Mouse (Mus musculus) adrenal gland, adult 18-20 months (tissue): ENCODE results near the gene Aipl1. TPM values are rescaled to one million over a fixed set of nuclear protein-coding genes. Genes with fewer than 3 reads are reported as not detected.

Experiments
- DNase-seq, 2 experiments: peaks; one replicate each; pipeline ENCODE4 v3.0.0; 2021 to 2022; ENCODE audit warnings: low spot score in 2 of 2
- long read RNA-seq, 2 experiments: library from polyadenylated mRNA; stranded (forward); transcript quantifications; one replicate each; pipeline ENCODE4 v2.0.0; 2021
- total RNA-seq, 2 experiments: library from RNA; stranded (reverse); gene quantifications; 1 replicate in 1 of 2; 2 replicates in 1 of 2; pipeline ENCODE4 v1.2.3; 2021

Aipl1 gene
- not detected for total RNA-seq
- long read RNA-seq, experiment 1 = 0 reads
- long read RNA-seq, experiment 2 = 0 reads

- DNase-seq = no peak
These were observed at the start of gene Aipl1 for GRCm38 (mm10) chr11:72037409-72037808. Gene Aipl1 (minus strand): TSS chr11:72037509.

- no peak for DNase-seq
These were observed 49.1 kb upstream of the Aipl1 start for GRCm38 (mm10) chr11:72086251-72087046.

DNA sequence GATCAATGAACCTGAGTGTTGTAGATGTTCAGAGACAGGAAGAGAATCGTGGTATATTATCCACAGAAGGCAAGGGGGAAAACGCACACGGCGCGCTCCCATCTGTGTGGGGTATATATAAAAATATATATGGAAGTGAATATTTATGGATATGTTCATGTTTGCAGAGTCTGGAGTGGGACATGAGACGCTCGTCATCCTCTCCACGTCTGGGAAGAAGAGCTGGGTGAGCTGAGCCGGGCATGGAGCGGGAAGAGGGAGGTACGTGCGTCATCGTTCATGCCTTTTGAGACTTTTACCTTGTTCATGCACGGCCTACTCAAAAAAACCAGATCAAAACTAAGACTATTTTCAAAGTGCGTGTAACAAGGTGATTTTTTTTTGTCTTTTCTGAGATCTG is 47.0 kb upstream of the Aipl1 start:
- no peak for DNase-seq

GRCm38 (mm10) chr11:72082601-72083000 is 45.3 kb upstream of the Aipl1 start:
- DNase-seq = no peak

DNA sequence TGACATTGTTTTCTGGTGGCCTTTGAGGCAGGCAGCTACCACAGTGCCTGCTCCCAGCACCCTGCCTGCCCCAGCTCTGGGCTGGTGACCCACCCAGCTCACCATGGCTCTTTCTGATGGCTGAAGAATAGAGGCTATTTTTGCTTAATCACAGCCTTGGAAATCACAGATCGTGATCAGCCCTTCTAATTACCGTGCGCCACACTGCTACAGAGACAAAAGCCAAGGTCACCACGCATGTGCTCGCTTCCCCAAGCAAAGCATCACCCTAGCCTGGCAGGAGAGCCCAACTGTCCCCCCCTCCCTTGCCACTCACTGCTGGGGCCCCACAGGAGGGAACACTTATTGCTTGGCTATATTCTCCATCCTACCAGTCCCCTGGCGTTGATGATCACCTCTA is 43.2 kb upstream of the Aipl1 start:
- DNase-seq = no peak

DNA sequence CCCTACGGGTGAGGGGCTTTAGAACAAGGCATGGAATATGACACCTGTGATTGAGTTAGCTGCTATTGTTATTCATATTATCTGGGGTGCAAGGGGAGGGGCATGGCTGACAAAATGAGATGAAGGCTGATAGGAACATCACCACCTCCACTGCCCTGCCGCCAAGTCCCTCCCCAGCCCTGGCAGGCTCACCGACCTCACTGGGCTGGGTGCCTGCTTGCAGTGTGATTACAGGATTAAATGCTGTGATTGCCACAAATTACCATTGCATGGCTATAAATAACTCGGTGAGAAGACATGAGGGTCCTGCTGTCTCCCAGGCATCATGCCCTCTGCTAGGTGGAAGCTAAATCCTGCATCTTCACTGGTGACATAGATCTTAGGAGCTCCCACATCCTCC is 41.3 kb upstream of the Aipl1 start:
- no peak for DNase-seq

DNA sequence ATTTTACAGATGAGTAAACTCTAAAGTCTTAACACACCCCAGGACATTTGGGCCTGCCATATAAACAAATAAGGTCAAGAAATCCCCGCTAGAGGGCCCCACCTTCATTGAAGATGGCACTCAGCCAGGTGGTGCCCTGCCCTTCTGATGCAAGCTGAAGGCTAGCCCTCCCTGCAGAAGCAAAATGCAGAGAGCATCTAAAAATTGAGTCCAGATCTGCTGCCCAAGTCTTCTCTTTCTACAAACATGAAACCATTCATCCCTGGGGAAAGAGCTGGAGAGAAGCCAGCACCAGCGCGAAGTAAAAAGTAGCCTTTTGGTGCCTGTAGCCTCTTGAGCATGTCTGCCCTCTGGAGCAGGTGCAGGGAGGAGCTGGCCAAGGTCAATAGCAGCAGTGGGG is 40.7 kb upstream of the Aipl1 start:
- DNase-seq = no peak

DNA sequence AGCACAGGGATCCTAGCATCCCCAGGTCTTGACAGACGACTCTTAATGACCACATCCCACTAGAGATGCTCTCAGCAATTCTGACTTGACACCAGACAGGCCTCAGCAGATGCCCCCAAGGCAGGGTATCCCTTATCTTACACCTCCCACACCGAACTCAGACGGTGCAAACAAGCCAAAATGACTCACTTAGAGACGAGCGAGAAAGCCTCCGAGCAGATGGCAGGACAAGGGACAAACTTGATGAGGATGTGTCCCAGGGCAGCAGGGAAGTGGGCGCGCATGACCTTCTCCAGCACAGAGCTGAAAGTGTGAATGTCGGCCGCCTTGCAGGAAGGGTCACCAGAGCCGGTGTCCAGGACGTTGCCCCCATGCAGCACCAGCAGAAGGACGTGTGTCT is 36.9 kb upstream of the Aipl1 start:
- no peak for DNase-seq

- no peak for DNase-seq
These were observed 35.1 kb upstream of the Aipl1 start for GRCm38 (mm10) chr11:72072331-72072905.

DNA sequence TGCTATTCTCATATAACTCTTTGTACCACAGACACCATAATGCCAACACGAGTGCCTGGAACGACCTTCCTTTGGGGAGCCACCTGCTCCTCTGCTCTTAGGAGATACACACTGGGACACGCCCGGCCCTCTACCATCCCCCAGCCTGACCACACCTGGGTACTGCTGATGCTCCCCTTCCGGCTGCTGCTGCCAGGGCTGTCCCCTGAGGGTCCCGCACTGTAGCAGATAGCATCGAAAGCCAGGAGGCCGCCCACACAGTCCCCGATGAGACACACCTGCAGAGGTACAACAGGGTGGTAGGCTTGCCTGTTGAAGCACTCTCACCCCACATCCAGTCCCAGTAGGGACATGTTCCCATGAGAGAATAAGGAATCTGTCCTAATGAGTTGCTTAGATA is 33.4 kb upstream of the Aipl1 start:
- DNase-seq = no peak

GRCm38 (mm10) chr11:72068026-72068425 is 30.7 kb upstream of the Aipl1 start:
- no peak for DNase-seq

- DNase-seq = no peak
These were observed 30.0 kb upstream of the Aipl1 start for GRCm38 (mm10) chr11:72067326-72067725.

DNA sequence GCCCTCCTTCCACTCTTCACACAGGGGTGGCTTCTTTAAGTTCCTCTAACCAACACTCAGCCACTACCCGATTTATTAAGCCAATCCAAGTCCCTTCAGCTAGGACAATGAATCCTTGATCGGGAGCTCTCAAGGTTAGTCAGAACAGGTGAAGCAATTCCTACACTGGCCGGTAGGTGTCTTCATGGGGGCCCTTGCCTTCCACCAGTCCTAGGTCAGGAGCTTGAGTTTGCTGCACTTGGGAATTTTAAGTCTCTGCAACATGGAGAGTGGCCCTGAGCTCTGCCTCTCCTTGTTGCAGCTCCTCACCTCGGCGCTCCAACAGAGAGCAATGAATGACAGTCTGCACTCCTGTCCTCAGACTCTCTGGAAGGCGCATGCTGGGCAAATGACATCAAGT is 29.0 kb upstream of the Aipl1 start:
- DNase-seq = no peak

GRCm38 (mm10) chr11:72065103-72065502 is 27.8 kb upstream of the Aipl1 start:
- DNase-seq = peak; percentile 47 to 69

- no peak for DNase-seq
These were observed 27.1 kb upstream of the Aipl1 start for GRCm38 (mm10) chr11:72064414-72064813.

DNA sequence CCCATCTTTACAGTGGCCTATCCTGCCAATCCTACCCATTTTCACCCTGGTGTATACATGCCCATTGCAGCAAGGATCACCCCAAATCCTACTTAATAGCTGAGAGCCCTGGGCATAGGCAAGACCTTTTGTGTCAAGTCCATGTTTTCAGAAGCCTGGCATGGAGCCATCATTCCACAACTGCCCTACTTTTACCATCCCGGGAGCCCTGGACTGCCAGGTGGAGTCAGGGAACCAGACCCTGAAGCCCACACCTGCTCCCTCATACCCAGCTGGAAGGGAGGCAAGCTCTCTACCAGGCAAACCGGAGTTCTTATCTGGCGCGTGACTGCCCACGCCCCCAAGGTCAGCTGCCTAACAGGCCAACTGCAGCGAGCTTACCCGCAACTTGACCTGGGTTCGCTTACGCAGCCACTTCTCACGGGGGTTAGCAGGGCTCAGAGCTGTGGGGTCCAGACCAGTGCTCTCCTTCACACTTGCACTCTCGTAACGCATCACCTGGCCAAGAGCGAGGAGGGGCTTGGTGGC is 23.8 kb upstream of the Aipl1 start:
- DNase-seq = peak in 1 of 2 experiments; percentile 9

- DNase-seq = no peak
These were observed 23.1 kb upstream of the Aipl1 start for GRCm38 (mm10) chr11:72060416-72060815.

DNA sequence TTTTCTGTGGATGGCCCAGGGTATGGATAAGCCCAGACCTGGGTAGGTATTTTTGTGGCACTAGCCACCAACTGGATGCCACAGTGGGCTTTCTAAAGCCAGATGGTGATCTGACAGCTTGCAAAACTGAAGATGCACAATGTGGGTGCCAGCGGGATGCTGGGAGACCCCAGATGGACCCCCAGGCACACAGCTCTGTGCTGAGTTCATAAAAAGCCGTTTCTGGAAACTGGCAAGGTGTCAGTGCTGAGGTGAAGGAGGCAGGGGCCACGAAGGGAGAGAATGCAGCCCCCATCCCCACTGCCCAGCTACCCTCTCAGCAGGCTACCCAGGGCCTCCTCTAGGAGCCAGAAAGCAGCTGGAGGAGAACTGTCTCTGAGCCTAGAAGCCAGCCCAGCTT is 19.9 kb upstream of the Aipl1 start:
- no peak for DNase-seq

DNA sequence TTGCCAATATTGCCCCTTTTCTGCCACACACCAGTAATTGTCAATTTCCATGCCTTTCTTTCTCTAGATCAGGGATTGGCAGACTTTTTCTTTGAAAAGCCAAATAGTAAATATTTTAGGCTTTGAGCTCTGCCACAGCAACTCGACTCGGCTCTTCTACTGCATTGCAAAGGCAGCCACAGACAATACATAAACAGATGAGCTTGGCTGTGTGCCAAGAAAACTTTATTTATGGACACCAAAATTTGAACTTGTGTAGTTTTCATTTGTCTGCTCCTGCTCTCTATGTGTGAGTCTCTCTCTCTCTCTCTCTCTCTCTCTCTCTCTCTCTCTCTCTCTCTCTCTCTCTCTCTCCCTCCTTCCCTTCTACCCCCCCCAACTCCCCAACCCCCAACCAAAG is 17.9 kb upstream of the Aipl1 start:
- DNase-seq = no peak

DNA sequence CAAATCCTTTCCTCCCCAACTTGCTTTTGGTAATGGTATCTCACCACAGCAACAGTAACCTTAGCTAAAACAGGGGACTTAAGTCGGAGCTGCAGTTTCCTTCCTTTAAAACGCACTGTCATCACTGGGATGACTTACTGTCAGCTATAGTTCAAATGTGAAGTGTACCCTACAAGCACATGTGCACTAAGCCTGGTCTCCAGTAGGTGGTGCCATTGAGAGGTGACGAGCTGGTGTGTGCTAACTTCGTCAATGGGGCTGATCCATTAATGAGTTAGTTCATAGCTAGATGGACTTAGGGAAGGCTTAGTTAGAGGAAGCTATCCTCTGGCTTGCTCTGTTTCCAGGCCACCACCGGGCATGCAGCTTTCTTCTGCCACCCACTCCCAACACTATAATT is 15.3 kb upstream of the Aipl1 start:
- DNase-seq = peak; percentile 69 to 72

- DNase-seq = no peak
These were observed 14.9 kb upstream of the Aipl1 start for GRCm38 (mm10) chr11:72052221-72052620.
